Mouse (Mus musculus): ENCODE results near the gene Helz.

- TF ChIP-seq CTCF (IDR thresholded peaks at IDR 0.05; ENCODE audit: insufficient read depth, low read depth, low read length) (no peak), POLR2A (IDR thresholded peaks at IDR 0.05; ENCODE audit: insufficient read depth, low read depth, low read length) (no peak)
Observed at GRCm38 (mm10) chr11:107688480-107688879, 140.8 kb downstream of the Helz start.
